Mouse (Mus musculus): Measurements from ENCODE around the gene Igsf8. TPM values are rescaled to one million over a fixed set of nuclear protein-coding genes. Genes with fewer than 3 reads are reported as not detected.

Igsf8 gene
- total RNA-seq, 1 experiment from 2014 or later = 10.1 TPM

DNA sequence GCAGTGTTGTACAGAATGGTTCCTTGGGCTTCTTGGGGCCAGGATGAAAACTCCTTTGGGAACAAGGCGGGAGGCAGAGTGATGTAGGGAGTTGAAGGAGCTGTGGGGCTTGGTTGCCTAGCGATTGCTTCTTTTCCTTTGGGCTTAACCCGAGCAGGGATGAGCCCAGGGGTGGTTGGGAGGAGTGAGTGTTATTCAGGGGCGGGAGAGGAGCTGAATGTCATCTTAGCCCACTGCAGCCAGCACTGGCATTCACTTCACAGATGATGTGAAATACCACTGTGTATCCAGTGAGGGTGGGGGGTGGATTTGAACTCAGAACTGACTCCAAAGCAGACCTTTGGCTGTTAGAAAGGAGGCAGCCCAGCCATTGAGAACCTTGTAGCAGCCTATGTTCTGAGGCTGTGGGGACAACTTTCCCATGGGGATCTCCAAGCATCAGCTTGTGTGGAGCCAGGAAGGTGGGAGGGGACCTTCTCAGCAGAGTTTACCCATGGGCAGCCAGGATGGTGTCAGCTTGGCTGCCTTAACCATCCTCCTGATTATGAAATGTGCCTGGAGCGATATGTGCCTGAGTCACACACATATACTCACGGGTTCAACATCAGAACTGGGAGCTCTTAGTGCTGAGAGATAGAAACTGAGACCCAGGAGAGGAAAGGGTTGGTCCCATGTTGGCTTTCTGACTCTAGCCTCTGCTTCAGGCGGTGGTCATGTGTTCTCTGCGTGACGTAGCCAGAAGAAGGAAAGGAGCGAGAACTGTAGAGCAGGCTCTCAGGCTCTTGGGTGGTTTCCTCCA lies 52.4 kb downstream of the Igsf8 start:
- ATAC-seq (ENCODE audit: extremely low read depth, insufficient number of reproducible peaks, low FRiP score, poor library complexity, severe bottlenecking) = no peak

DNA sequence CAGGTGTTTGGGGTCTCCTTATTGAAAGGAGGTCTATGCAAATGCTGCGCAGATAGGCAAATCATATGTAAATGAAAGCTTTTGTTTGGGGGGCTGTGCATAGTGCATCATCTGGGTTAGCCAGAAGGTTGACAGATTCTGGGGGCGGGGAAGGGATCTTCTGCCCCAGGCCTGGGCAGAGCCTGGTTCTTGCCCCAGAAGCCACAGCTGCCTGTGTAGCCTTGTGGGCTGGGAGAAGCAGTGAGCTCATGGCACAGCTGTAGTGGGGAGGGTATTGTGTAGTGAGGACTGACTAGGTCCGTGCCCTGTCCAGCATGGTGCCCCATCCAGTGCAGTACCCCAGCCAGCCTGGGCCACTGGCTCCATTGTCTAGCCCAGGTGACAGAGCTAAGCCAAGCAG lies 53.5 kb downstream of the Igsf8 start:
- no peak for ATAC-seq (ENCODE audit: extremely low read depth, insufficient number of reproducible peaks, low FRiP score, poor library complexity, severe bottlenecking)

DNA sequence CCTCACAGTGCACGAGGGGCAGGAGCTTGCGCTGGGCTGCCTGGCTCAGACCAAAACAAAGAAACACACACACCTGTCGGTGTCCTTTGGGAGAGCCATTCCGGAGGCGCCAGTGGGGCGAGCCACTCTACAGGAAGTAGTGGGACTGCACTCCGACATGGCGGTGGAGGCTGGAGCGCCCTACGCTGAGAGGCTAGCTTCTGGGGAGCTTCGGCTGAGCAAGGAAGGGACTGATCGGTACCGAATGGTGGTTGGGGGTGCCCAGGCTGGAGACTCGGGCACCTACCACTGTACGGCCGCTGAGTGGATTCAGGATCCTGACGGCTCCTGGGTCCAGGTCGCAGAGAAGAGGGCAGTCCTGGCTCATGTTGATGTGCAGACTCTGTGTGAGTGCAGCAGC lies 56.0 kb downstream of the Igsf8 start:
- ATAC-seq (ENCODE audit: extremely low read depth, insufficient number of reproducible peaks, low FRiP score, poor library complexity, severe bottlenecking) = no peak

DNA sequence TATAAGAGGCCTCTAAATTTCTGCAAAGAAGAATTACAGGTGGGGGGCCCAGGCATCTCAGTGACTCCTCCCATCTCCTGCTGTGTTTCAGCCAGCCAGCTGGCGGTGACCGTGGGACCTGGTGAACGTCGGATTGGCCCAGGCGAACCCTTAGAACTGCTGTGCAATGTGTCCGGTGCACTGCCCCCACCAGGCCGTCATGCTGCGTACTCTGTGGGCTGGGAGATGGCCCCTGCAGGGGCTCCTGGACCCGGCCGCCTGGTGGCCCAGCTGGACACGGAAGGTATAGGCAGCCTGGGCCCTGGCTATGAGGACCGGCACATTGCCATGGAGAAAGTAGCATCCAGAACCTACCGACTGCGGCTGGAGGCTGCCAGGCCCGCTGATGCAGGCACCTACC lies 56.5 kb downstream of the Igsf8 start:
- ATAC-seq (ENCODE audit: extremely low read depth, insufficient number of reproducible peaks, low FRiP score, poor library complexity, severe bottlenecking) = no peak

DNA sequence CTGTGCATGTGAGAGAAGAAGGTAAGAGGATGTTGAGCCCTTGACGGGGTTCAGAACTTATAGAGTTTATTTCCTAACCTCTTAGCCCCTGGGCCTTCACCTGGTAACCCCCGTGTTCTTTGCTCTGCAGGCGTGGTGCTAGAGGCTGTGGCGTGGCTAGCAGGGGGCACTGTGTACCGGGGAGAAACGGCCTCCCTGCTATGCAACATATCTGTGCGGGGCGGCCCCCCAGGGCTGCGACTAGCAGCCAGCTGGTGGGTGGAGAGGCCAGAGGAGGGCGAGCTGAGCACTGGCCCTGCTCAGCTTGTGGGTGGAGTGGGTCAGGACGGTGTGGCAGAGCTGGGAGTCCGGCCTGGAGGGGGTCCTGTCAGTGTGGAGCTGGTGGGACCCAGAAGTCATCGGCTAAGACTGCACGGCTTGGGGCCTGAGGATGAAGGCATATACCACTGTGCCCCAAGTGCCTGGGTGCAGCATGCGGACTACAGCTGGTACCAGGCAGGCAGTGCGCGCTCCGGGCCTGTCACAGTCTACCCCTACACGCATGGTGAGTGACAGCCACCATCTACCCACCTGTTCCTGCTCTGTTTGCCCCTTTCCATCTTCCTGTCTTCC lies 57.1 kb downstream of the Igsf8 start:
- no peak for ATAC-seq (ENCODE audit: extremely low read depth, insufficient number of reproducible peaks, low FRiP score, poor library complexity, severe bottlenecking)

DNA sequence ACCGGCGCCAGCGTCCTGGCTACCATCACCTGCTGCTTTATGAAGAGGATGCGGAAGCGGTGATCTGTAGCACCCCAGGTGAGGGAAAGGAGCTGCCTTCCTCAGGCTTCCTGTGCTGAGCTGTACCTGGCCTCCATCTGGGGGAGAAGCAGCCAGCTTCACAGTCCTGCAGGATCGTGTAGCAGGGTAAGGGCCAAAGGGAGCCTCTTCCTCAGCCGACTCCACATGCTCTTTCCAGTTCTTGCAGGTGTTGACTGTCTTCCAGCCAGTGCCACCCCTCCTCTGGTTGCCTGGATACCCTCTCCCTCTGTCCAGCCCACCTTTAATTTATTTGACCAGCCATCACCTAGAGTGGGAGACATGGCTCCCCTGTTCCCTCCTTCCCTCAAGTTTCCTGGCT lies 57.9 kb downstream of the Igsf8 start:
- ATAC-seq (ENCODE audit: extremely low read depth, insufficient number of reproducible peaks, low FRiP score, poor library complexity, severe bottlenecking) = no peak

DNA sequence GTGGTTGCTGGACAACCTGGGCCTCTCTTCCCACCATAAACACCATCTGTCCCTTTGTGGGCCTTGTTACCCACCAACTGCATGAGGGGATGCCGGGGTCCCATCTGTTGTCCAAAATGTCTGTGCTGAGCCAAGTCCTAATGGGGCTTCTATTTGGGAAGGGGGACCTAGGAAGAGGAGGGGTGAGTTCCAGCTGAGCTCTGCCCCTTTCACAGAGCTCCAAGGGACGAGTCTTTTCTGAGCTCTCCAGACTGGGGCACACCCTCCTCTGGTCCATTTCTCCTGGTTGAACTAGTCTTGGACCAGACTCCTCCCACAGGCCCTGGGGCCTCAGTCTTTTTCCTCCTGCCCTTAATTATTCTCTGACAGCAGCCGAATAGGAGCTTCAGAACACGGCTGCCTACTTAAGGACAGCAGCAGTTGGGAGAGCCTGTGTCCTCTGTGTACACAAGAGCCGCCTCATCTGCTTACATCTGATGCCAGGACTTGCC lies 58.5 kb downstream of the Igsf8 start:
- no peak for ATAC-seq (ENCODE audit: extremely low read depth, insufficient number of reproducible peaks, low FRiP score, poor library complexity, severe bottlenecking)

DNA sequence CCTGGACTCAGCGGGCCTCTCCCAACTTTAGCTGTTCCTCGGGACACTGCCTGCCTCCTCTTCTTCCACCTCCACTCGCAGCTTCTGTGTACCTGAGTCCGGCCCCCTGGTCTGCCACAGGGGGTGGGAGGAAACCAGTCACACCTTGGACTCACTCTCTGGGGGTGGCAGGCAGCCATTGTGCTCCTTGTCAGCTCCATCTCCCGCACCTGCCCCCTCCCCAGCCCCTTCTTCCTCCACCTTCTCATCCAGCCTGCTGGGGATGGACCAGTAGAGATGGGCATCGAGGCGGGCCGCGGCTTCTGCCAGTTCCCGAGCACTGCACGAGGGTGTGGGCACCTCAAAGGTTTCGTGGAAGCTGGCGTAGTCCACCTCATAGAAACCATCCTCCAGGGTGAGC lies 61.3 kb downstream of the Igsf8 start:
- no peak for ATAC-seq (ENCODE audit: extremely low read depth, insufficient number of reproducible peaks, low FRiP score, poor library complexity, severe bottlenecking)

DNA sequence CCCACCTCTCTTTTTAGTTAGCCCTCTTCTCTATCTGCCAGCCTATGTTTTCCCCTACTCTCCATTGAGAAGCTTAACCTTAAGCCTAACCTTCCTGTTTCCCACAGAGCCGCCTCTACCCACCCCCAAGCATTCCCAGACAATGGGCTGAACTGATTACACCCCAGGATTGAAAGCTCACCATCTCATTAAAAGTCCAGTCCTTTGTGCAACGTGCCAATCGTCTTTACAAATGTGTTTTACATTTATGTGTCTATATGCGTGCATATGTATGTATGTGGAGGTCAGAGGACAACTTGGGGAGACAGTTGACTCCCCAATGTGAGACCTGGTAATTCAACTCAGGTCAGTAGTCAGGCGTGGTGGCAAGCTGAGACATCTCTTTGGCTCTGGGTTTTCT lies 61.9 kb downstream of the Igsf8 start:
- no peak for ATAC-seq (ENCODE audit: extremely low read depth, insufficient number of reproducible peaks, low FRiP score, poor library complexity, severe bottlenecking)

DNA sequence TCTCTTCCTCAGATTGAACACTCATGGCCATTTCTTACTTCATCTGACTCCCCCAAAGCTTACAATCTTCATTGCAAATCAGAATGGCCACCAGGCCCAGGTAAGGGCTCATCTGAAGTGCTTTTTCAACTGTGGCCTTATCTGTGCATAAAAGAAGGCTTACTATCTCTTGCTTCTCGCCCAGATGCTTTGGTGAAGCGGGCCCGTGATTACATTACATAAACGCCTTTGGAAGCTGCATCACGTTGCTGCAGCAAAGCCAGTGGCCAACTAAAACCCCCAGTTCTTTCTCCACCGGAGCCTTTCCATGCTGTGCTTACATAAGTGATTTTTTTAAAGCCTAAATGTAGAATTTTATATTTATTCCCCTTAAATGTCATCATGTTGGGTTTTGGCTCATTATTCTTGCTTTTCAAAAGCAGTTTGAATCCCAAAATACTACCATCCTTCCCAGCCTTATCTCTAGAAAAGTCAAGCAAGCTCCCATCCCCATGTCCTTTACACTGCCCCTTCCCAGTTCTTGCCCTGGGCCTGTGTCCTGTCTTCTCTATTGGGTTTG lies 62.4 kb downstream of the Igsf8 start:
- no peak for ATAC-seq (ENCODE audit: extremely low read depth, insufficient number of reproducible peaks, low FRiP score, poor library complexity, severe bottlenecking)

DNA sequence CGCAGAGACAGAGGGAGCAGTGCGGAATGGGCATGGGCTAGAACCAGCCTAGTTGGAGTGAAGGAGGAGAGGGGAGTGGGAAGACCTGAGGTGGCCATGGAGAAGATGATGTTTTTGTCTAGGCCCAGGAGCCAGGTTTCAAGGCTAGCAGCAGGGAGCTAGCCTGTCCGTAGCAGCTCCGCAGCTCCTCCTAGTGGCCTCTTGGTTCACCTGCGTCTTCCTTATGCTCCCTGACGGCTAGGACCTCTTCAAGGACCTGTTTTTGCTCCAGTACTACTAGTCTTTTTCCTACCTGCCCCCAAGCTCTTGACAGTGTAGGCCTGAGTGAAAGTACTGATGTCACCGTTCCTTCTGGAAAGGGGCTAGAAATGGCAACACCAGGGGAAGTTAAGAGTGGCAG lies 63.3 kb downstream of the Igsf8 start:
- ATAC-seq (ENCODE audit: extremely low read depth, insufficient number of reproducible peaks, low FRiP score, poor library complexity, severe bottlenecking) = peak; percentile 65

DNA sequence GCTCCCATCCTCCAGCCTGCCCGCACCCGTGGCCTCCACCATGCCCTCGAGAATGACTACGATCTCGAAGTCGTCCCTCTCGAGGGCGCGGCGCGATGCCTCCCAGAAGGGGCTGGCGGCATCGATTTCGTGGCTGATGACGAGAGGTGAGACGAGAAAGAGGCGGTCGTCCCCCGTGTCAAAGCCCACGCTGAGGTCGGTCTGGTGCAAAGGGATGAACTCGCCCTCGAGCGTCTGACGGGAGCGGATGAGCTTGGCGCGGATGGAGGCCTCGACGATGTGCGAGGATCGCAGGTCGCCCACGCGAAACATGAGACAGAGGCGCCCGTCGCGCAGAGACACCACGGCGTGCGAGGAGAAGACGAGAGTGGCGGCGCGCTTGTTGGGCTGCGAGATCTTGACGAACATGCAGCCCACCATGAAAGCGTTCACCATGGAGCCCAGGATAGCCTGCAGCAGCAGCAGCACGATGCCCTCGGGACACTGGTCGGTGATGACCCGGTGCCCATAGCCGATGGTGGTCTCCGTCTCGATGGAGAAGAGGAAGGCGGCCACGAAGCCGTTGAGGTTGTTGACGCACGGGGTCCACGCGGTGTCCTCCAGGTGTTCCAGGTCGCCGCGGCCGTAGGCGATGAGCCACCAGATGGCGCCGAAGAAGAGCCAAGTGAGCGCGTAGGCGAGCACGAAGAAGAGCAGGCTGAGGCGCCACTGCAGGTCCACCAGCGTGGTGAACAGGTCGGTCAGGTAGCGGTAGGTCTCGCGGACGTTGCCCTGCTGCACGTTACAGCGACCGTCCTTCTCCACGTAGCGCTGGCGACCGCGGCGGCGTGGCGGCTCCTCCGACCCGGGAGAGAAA lies 64.5 kb downstream of the Igsf8 start:
- ATAC-seq (ENCODE audit: extremely low read depth, insufficient number of reproducible peaks, low FRiP score, poor library complexity, severe bottlenecking) = peak; percentile 72

DNA sequence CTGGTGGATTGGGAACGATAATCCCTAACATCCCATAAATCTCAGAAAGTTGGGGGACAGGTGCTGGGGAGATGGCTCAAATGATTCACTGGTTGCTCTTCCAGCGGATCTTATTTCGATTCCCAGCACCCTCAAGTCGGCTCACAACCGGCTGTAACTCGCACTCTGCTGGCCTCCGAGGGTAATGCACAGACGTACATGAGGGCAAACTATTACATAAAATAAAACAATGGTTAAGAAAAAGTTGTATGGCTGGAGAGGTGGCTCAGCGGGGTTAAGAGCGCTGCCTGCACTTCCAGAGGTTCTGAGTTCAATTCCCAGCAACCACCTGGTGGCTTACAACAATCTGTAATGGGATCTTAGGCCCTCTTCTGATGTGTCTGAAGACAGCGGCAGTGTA lies 65.2 kb downstream of the Igsf8 start:
- no peak for ATAC-seq (ENCODE audit: extremely low read depth, insufficient number of reproducible peaks, low FRiP score, poor library complexity, severe bottlenecking)

DNA sequence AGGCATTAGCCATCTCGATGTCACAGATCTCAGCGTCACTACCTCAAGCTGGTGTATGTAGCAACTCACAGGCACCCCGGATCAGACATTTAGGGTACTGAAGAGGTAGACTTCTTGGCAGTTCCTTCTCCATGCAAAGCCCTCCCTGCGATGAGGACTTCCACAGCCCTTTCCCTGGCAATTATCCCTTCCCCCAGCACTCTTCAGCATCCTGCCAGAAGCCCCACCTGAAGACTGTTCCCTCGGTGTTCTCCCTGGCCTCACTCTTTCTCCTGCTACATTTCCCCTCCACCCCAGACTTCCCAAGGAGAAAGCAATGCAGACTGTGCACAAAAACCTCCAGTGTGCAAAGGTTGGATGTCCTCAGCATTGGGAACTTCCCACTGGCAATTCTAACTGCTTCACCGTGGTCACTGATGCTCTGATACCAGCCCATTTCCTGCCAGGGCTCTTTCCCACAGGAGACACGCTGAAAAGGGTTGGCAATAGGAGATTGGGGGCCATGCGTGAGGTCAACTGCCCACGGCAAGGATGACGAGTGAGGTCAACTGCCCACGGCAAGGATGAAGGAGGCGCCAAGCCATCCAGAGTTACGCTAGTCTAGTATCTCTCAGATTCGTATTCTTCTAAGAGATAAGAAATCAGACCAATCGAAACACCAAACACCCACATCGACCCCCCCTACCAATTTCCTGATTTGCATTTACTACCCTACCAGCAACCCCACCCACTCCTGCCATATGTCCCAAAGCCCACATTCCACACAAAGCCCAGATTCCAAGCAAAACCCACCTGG lies 66.0 kb downstream of the Igsf8 start:
- ATAC-seq (ENCODE audit: extremely low read depth, insufficient number of reproducible peaks, low FRiP score, poor library complexity, severe bottlenecking) = no peak

DNA sequence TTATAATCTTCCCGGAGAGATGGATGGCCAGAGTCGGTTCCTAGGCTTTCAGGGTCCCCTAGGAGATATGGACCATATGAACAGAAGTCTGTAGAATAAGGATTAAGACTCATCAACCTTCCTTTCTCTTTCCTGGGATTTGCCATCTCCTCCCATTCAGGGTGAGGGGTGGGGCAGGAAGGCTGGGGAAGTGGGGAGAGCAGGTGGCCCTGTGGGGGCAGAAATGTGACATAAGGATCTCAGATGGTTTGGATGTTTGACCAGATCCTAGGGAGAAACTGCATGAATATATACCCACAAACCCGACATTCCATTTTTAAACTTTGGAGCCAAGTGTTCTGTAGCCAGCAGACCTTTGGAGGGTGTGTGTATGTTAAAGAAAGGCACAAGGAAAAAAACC lies 66.6 kb downstream of the Igsf8 start:
- no peak for ATAC-seq (ENCODE audit: extremely low read depth, insufficient number of reproducible peaks, low FRiP score, poor library complexity, severe bottlenecking)

DNA sequence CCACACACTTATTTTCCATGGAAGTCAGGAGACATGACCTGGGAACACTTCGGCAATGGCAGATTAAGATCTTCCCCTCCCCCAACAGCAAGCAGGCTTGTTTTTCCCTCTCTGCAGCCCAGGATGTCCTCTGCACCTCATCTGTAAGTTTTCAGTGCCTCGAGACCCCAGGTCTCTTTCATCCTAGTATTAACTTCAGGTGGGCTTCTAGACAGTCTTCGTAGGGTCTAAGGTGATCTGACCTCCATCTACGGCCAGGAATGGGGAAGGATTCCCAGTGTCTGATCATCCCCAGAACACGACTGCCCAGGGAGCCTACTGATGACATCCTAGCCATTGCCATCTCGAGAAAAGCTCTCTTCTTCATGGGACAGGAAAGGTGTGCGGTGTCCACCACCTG lies 67.0 kb downstream of the Igsf8 start:
- no peak for ATAC-seq (ENCODE audit: extremely low read depth, insufficient number of reproducible peaks, low FRiP score, poor library complexity, severe bottlenecking)

DNA sequence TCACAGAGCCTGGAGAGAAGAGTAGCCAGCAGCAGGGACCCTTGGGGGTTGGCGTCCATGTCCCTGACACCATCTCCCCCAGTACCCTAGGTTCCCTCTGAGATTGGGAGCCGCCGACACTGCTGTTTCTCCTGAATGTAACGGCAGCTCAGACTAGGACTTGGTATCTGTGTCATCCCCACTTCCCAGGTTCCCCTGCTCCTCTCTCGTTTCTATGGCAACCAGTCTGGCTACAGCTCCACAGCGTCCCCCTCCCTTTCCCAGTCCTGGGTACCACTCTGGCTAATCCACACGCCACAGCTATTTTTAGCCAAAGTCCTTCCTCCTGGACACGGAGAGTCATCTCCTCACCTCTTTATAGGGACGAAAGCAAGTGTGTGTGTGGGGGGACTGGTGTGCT lies 67.7 kb downstream of the Igsf8 start, which contains the start of gene Kcnj9:
Kcnj9 (minus strand) TSS at position 188 of the 400 bp plus-strand sequence.
- ATAC-seq (ENCODE audit: extremely low read depth, insufficient number of reproducible peaks, low FRiP score, poor library complexity, severe bottlenecking) = no peak

DNA sequence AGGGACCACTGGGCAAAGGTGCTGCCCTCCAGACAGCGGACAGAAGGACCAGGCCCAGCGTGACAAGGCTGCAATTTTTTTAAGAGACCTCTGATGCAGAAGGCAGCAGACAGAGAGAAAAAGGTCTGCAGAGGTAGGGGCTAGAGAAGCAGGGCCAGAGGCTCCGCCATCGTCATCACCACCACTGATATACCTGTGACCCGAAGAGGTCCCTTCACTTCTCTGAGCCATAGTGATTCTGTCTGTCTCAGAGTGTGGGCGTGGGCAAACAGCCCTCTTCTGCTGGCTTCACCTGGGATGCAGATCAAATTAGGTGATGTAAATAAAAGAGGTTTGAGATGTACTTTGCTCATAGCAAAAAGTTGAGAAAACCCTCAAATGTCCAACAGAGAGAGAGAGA lies 68.2 kb downstream of the Igsf8 start:
- no peak for ATAC-seq (ENCODE audit: extremely low read depth, insufficient number of reproducible peaks, low FRiP score, poor library complexity, severe bottlenecking)

Data from neutrophil, adult 5-6 weeks (primary cell).